Comparison of ENCODE assay signal across 29 mouse cellular contexts in the genomic region with DNA sequence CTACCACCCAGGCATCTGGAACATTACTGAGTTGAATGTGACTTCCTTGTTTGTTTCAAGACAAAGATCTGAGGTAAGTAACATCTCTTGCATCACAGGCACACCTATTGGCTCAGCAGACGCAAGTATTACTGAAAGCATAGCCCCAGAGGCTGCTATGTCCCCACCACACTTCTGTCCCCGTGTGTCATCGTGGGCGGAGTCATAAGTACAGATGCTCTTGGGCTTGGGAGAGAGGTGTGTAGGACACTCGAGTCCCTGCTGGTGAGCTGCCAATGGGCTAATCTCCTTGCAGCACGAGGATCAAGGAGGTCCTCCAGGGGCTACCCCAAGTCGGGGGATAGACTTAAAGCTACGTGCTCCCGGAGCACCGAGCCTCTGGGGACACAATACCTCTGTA. TPM values are rescaled to one million over a fixed set of nuclear protein-coding genes. Genes with fewer than 3 reads are reported as not detected.
DNase-seq lines count a peak whose midpoint lies in the region; ATAC-seq and TF ChIP-seq lines count a peak whose summit lies in the region.
"Had no signal": no experiment of that assay in that cellular context is flagged by ENCODE, and none has a peak within 500 bp of the region (broad histone marks: within the 10 kb centered on the region; RNA-seq: fewer than 3 reads in every experiment).

No protein-coding gene starts in this region.

- no peaks in the 10 kb centered on the region for H3K9me3 ChIP-seq in liver, postnatal 0 days (ENCODE audit: low read length)
- no peaks in the 10 kb centered on the region for H3K9me3 ChIP-seq in liver, embryonic 11.5 days (ENCODE audit: control insufficient read depth, low read length)
- H3K9me3 ChIP-seq in lung, embryonic 16.5 days (ENCODE audit: control insufficient read depth, low read length) = no peaks in the 10 kb centered on the region
- H3K9me3 ChIP-seq in intestine, postnatal 0 days (ENCODE audit: control insufficient read depth) = no peaks in the 10 kb centered on the region
- H3K9me3 ChIP-seq: embryonic facial prominence, embryonic 12.5 days; forebrain, embryonic 12.5 days; hindbrain, embryonic 13.5 days; kidney, embryonic 15.5 days; midbrain, embryonic 12.5 days; neural tube, embryonic 15.5 days had no signal

- DNase-seq in liver, postnatal 0 days = peak; percentile 23
- no peak for DNase-seq in liver, embryonic 11.5 days (ENCODE audit: low spot score)
- peak; percentile 64 for DNase-seq in lung, postnatal 36 days
- DNase-seq in left cerebral cortex, postnatal 10 days (ENCODE audit: extremely low spot score in 1 of 2, low spot score in 2 of 2) = no peak
- no peak for DNase-seq in layer of hippocampus, postnatal 36 days
- DNase-seq: adrenal gland, postnatal 14 days; cerebellum, adult 11 months; cerebellum, adult 9-11 months; embryo, embryonic 11 days; forebrain, postnatal 0 days; gastrocnemius, postnatal 10 days; heart, adult 18-20 months; heart, postnatal 36 days; kidney, postnatal 36 days; retina, postnatal 1 day; right cerebral cortex, postnatal 14 days had no signal

- H3K4me1 ChIP-seq in liver, postnatal 0 days (ENCODE audit: insufficient read depth) = no peaks in the 10 kb centered on the region
- no peaks in the 10 kb centered on the region for H3K4me1 ChIP-seq in liver, embryonic 11.5 days (replicated peaks; ENCODE audit: control insufficient read depth, insufficient read depth, low read length)
- no peaks in the 10 kb centered on the region for H3K4me1 ChIP-seq in lung, embryonic 16.5 days (replicated peaks; ENCODE audit: control insufficient read depth, insufficient read depth, low read length)
- H3K4me1 ChIP-seq in intestine, postnatal 0 days (replicated peaks; ENCODE audit: control insufficient read depth, insufficient read depth, low read length) = no peaks in the 10 kb centered on the region

- WGBS in liver, postnatal 0 days (ENCODE audit: insufficient replicate concordance) = 68% methylated on average over 10 of the region's 10 CpGs
- 79% methylated on average over 10 of the region's 10 CpGs for WGBS in liver, embryonic 11.5 days
- WGBS in lung, embryonic 16.5 days = 69% methylated on average over 10 of the region's 10 CpGs
- 85% methylated on average over 10 of the region's 10 CpGs for WGBS in intestine, postnatal 0 days

- no peak overlapping the region for H3K27ac ChIP-seq in liver, postnatal 0 days (ENCODE audit: low read depth)
- H3K27ac ChIP-seq in liver, embryonic 11.5 days (ENCODE audit: low read depth, low read length) = no peak overlapping the region
- no peak overlapping the region for H3K27ac ChIP-seq in lung, embryonic 16.5 days (ENCODE audit: low read length)
- no peak overlapping the region for H3K27ac ChIP-seq in intestine, postnatal 0 days (ENCODE audit: low read depth, low read length)
- H3K27ac ChIP-seq: embryonic facial prominence, embryonic 12.5 days; forebrain, embryonic 12.5 days; hindbrain, embryonic 13.5 days; kidney, embryonic 15.5 days; layer of hippocampus, adult 2 months; midbrain, embryonic 12.5 days; neural tube, embryonic 15.5 days had no signal

- no peaks in the 10 kb centered on the region for H3K36me3 ChIP-seq in liver, postnatal 0 days (replicated peaks; ENCODE audit: insufficient read depth, low read length)
- H3K36me3 ChIP-seq in liver, embryonic 11.5 days (ENCODE audit: control insufficient read depth, insufficient read depth, low read length) = no peaks in the 10 kb centered on the region
- H3K36me3 ChIP-seq in lung, embryonic 16.5 days (ENCODE audit: control insufficient read depth, insufficient read depth, low read length) = no peaks in the 10 kb centered on the region
- no peaks in the 10 kb centered on the region for H3K36me3 ChIP-seq in intestine, postnatal 0 days (ENCODE audit: control insufficient read depth, insufficient read depth)
- H3K36me3 ChIP-seq: forebrain, embryonic 12.5 days; kidney, embryonic 15.5 days; midbrain, embryonic 12.5 days had no signal

- TF ChIP-seq EP300 in liver, postnatal 0 days (IDR thresholded peaks at IDR 0.05; ENCODE audit: low read depth) = no peak

- H3K27me3 ChIP-seq in liver, postnatal 0 days (ENCODE audit: insufficient read depth, low read length) = no peaks in the 10 kb centered on the region
- no peaks in the 10 kb centered on the region for H3K27me3 ChIP-seq in liver, embryonic 11.5 days (replicated peaks; ENCODE audit: control insufficient read depth, insufficient read depth, low read length)
- no peaks in the 10 kb centered on the region for H3K27me3 ChIP-seq in lung, embryonic 16.5 days (ENCODE audit: control insufficient read depth, insufficient read depth, low read depth, low read length)
- no peaks in the 10 kb centered on the region for H3K27me3 ChIP-seq in intestine, postnatal 0 days (replicated peaks; ENCODE audit: control insufficient read depth, insufficient read depth, low read length)
- H3K27me3 ChIP-seq: embryonic facial prominence, embryonic 12.5 days; forebrain, embryonic 12.5 days; hindbrain, embryonic 13.5 days; kidney, embryonic 15.5 days; midbrain, embryonic 12.5 days; neural tube, embryonic 15.5 days had no signal

- H3K4me3 ChIP-seq in liver, postnatal 0 days (ENCODE audit: low read depth, low read length) = no peak overlapping the region
- H3K4me3 ChIP-seq in liver, embryonic 11.5 days (ENCODE audit: low read depth, low read length) = no peak overlapping the region
- H3K4me3 ChIP-seq in lung, embryonic 16.5 days (ENCODE audit: low read length) = no peak overlapping the region
- H3K4me3 ChIP-seq in intestine, postnatal 0 days (ENCODE audit: low read depth, low read length) = no peak overlapping the region
- H3K4me3 ChIP-seq: embryonic facial prominence, embryonic 12.5 days; forebrain, embryonic 12.5 days; hindbrain, embryonic 13.5 days; kidney, embryonic 15.5 days; layer of hippocampus, adult 2 months; megakaryocyte, embryonic 14.5 days; midbrain, embryonic 12.5 days; neural tube, embryonic 15.5 days had no signal

- ATAC-seq in liver, postnatal 0 days = no peak
- no peak for ATAC-seq in liver, embryonic 11.5 days (replicated peaks; ENCODE audit: low FRiP score)
- ATAC-seq in lung, embryonic 16.5 days (ENCODE audit: low read depth) = peak; percentile 45; the same call in 1 of the 2 replicates
- ATAC-seq in intestine, postnatal 0 days = no peak
- no peak for ATAC-seq in monocyte, adult 5-6 weeks (replicated peaks; ENCODE audit: insufficient number of reproducible peaks, low FRiP score, low TSS enrichment, poor library complexity, severe bottlenecking)
- ATAC-seq: forebrain, postnatal 0 days; intestine, embryonic 16.5 days had no signal

- intact Hi-C loops in left cerebral cortex, postnatal 10 days (cut with DNase I) = no loop called here

- H3K4me2 ChIP-seq in liver, postnatal 0 days (ENCODE audit: low read depth, low read length) = no peak overlapping the region
- H3K4me2 ChIP-seq in liver, embryonic 11.5 days = no peak overlapping the region
- no peak overlapping the region for H3K4me2 ChIP-seq in lung, embryonic 16.5 days (ENCODE audit: low read depth, low read length)
- H3K4me2 ChIP-seq in intestine, postnatal 0 days (replicated peaks; ENCODE audit: low read depth) = no peak overlapping the region
- H3K4me2 ChIP-seq: embryonic facial prominence, embryonic 12.5 days; forebrain, embryonic 12.5 days; heart, embryonic 11.5 days; hindbrain, embryonic 13.5 days; kidney, embryonic 15.5 days; midbrain, embryonic 12.5 days; neural tube, embryonic 15.5 days had no signal

- no peak overlapping the region for H3K9ac ChIP-seq in liver, postnatal 0 days (replicated peaks)
- no peak overlapping the region for H3K9ac ChIP-seq in liver, embryonic 11.5 days (ENCODE audit: low read depth, low read length)
- H3K9ac ChIP-seq in lung, embryonic 16.5 days (ENCODE audit: low read length) = no peak overlapping the region
- H3K9ac ChIP-seq in intestine, postnatal 0 days (ENCODE audit: low read depth, low read length) = no peak overlapping the region
- H3K9ac ChIP-seq: embryonic facial prominence, embryonic 12.5 days; forebrain, embryonic 12.5 days; forebrain, postnatal 0 days; hindbrain, embryonic 13.5 days; kidney, embryonic 15.5 days; midbrain, embryonic 12.5 days; neural tube, embryonic 15.5 days had no signal

- TF ChIP-seq CTCF in liver, postnatal 0 days (IDR thresholded peaks at IDR 0.05; ENCODE audit: low read depth) = no peak
- TF ChIP-seq CTCF in intestine, postnatal 0 days (IDR thresholded peaks at IDR 0.05; ENCODE audit: low read depth) = no peak

RNA-seq across cellular contexts. Expression of gene Pdgfa, which starts 56.0 kb away (rescaled TPM):
- 2.5 and 2.9 TPM in 2 replicates for polyA plus RNA-seq in liver, postnatal 0 days (2015; fragmentation: Nextera tagmentation; extraction: Ambion mirVana)
- polyA plus RNA-seq in liver, embryonic 11.5 days (2014; fragmentation: Nextera tagmentation; extraction: Ambion mirVana) = 3.4 and 5.0 TPM in 2 replicates
- polyA plus RNA-seq in lung, embryonic 16.5 days (2015; fragmentation: Nextera tagmentation; extraction: Ambion mirVana) = 56.7 and 58.2 TPM in 2 replicates
- polyA plus RNA-seq in intestine, postnatal 0 days (2015; fragmentation: Nextera tagmentation; extraction: Ambion mirVana) = 64.4 and 72.0 TPM in 2 replicates
- 1.1 to 1.7 TPM in 2 of 3 replicates, not detected in the other for total RNA-seq in monocyte, adult 5-6 weeks (2017)
- total RNA-seq in left cerebral cortex, postnatal 10 days (2021) = 10 to 100 TPM; 54.6 to 58.0 TPM
- total RNA-seq in layer of hippocampus, postnatal 36 days (2021) = 10 to 100 TPM; 36.1 to 40.8 TPM

Comparison
In these comparisons a context has a peak if more than half of its experiments do, and no peak if none do; other contexts are left out.
1. DNase-seq: peak in liver, postnatal 0 days (single experiment) and lung, postnatal 36 days (single experiment); none in liver, embryonic 11.5 days (single experiment), left cerebral cortex, postnatal 10 days (0 of 2) and layer of hippocampus, postnatal 36 days (0 of 2).